Mouse (Mus musculus) E14TG2a.4 (cell line): ENCODE results near the gene Golph3l.

Experiments used
- CTCF ChIP-seq: conservative IDR thresholded peaks from 2 replicates; pipeline ENCODE4 v1.5.1; 2014; ENCODE audit warnings: low read length
- POU5F1 ChIP-seq: IDR thresholded peaks from 2 replicates; pipeline ENCODE4 v1.6.1; 2014; ENCODE audit warnings: low read length, borderline replicate concordance

DNA sequence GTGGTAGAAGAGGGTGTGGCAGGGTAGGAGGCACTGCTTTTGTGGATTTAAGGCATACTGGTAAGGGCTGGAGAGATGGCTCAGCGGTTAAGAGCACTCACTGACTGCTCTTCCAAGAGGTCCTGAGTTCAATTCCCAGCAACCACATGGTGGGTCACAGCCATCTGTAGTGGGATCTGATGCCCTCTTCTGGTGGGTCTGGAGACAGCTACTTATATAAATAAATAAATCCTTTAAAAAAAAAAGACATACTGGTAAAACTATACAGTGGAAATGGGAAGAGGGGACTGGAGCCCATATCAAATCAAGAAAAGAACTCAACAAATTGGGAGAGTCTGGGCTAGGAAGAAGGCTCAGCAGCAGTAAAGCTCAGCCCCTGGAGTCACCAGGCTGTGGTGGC lies 51.0 kb downstream of the Golph3l start:
- peak; percentile 22 for TF ChIP-seq CTCF
- TF ChIP-seq POU5F1 = no peak
